Mouse (Mus musculus): ENCODE results near the gene Ptpn22.
"Not testable (repeated sequence)": the region's sequence is repeated elsewhere in the genome, so short reads cannot be mapped to it uniquely, and the experiment has no call there.

Gene Ptpn22

GRCm38 (mm10) chr3:103858881-103859801, at the start of gene Ptpn22:
Gene Ptpn22, plus strand, starts transcription at chr3:103859795.
- no peak for DNase-seq (ENCODE audit: low read depth, low spot score)

DNA sequence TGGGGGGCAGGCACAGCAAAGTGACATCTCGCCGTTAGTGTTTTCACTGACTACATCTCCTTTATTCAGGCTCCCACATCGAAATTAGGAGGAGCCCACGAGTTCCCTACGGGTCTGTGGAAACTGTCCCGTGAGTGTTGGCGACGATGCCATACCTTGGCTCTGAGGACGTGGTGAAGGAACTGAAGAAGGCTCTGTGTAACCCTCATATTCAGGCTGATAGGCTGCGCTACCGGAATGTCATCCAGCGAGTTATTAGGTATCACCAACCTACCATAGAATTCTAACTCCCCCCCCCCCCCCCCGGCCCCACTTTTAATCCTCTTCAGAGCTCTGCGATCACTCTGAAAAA, 49.8 kb upstream of the Ptpn22 start:
- DNase-seq (ENCODE audit: low read depth, low spot score), result no peak

DNA sequence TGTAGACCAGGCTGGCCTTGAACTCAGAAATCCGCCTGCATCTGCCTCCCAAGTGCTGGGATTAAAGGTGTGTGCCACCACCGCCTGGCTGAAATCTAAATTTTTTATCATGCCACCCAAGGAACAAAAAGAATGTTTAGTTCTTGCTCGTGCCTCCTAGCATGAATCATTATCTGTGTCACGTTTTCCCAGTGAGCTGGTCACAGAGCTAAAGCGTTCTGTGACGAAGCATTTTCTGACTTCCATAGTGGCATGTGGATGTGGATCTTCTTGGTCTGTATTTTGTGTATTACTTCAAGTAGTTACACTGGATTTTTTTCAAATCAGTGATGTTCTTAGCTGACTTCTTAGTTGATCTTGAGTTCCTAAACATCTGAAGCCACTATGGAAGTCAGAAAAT, 48.6 kb upstream of the Ptpn22 start:
- DNase-seq (ENCODE audit: low read depth, low spot score), result no peak

DNA sequence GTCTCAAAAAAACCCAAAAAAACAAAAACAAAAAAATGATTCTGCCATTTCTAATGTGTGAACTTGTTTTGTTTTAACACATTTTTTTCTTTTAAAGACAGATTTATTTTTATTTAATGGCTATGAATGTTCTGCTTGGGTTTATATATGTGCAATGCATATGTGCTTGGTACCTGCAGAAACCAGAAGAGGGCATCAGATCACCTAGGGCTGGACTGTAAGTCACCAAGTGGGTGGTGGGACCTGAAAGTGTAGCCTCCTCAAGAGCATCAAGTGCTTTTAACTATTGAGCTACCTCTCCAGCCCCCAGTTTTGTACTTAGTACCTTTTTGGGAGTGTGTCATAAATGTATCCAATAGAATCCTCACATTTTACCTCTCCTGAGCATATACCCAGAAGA, 32.0 kb upstream of the Ptpn22 start:
- DNase-seq (ENCODE audit: low read depth, low spot score), result no peak

DNA sequence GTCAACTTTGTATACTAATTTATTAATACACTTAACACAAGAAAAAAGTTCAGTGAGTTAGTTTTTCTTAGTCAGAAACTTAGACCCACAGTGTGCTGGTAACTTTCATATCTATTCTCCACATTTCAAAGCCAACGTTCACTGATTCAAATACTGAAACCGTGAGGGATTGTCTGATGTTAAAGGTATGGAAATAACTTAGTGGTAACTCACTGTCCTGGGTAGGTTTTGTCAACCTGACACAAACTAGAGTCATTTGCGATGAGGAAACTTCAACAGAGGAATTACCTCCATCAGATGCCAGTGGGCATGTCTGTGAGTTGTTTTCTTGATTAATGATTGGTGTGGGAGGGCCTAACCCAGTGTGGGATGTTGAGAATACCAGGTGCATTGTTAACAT, 30.6 kb upstream of the Ptpn22 start:
- no peak for DNase-seq (ENCODE audit: low read depth, low spot score)

GRCm38 (mm10) chr3:103830681-103831080, 28.9 kb upstream of the Ptpn22 start:
- DNase-seq (ENCODE audit: low read depth, low spot score), result not testable (repeated sequence)

GRCm38 (mm10) chr3:103831146-103831545, 28.4 kb upstream of the Ptpn22 start:
- no peak for DNase-seq (ENCODE audit: low read depth, low spot score)

GRCm38 (mm10) chr3:103832426-103832825, 27.2 kb upstream of the Ptpn22 start, which contains the start of gene Bcl2l15:
Gene Bcl2l15, plus strand, starts transcription at chr3:103832601.
- no peak for DNase-seq (ENCODE audit: low read depth, low spot score)

DNA sequence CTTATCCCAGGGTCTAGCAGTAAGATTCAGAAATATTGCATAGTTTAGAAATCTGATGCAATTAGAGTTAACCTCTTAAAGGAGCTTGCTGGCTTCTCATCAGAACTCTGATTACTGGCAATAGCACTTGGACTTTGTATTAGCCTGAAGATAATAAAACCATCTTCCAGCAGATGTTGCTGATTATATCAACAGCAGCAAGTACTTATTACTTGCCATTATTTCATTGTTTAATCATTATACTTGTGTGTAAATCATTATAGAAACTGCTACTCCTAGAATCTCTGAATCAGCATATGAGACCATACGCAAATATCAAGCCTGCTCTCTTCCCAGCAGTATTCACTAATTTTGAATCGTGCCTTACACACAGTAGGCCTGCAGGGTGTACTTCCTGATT, 25.6 kb upstream of the Ptpn22 start:
- DNase-seq (ENCODE audit: low read depth, low spot score), result no peak

GRCm38 (mm10) chr3:103835272-103835950, 24.2 kb upstream of the Ptpn22 start:
- DNase-seq (ENCODE audit: low read depth, low spot score), result no peak

DNA sequence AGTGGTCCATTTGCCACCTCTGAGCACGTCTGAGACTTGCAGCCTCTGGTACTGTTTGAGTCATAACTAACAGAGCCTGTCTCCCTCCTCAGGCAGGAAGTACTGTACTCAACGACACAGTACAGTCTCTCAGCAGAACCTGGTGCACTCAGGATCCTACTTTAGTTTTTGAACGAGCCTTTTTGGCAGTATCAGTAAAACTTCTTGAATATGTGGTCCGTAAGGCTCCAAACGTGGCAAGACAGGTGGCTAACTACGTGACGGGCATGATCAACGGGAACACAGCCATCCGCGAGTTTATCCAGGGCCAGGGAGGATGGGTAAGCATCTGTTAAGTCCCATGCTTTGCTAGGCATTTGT, 23.7 kb upstream of the Ptpn22 start:
- no peak for DNase-seq (ENCODE audit: low read depth, low spot score)

- DNase-seq (ENCODE audit: low read depth, low spot score), result no peak
Observed at GRCm38 (mm10) chr3:103836453-103836852, 23.1 kb upstream of the Ptpn22 start.

GRCm38 (mm10) chr3:103839711-103840110, 19.9 kb upstream of the Ptpn22 start:
- DNase-seq (ENCODE audit: low read depth, low spot score), result no peak

DNA sequence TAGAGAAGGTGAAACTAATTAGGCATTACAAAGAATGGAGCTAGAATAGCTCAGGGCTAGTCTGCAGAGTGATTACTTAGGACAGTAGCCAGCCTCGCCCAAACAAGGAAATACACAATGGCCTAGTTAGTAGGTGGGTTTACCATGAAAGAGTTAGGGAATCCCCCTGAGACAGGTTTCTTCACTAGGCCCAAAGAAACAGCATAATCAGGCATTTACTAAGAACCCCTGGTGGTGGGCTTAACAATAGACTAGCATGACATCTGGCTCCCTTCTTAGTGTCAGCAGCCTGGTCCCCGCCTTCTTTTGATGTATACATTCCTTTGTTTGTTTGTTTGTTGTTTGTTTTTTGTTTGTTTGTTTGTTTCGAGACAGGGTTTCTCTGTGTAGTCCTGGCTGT, 19.4 kb upstream of the Ptpn22 start:
- DNase-seq (ENCODE audit: low read depth, low spot score), result not testable (repeated sequence)

- not testable (repeated sequence) for DNase-seq (ENCODE audit: low read depth, low spot score)
Observed at GRCm38 (mm10) chr3:103840946-103841345, 18.6 kb upstream of the Ptpn22 start.

DNA sequence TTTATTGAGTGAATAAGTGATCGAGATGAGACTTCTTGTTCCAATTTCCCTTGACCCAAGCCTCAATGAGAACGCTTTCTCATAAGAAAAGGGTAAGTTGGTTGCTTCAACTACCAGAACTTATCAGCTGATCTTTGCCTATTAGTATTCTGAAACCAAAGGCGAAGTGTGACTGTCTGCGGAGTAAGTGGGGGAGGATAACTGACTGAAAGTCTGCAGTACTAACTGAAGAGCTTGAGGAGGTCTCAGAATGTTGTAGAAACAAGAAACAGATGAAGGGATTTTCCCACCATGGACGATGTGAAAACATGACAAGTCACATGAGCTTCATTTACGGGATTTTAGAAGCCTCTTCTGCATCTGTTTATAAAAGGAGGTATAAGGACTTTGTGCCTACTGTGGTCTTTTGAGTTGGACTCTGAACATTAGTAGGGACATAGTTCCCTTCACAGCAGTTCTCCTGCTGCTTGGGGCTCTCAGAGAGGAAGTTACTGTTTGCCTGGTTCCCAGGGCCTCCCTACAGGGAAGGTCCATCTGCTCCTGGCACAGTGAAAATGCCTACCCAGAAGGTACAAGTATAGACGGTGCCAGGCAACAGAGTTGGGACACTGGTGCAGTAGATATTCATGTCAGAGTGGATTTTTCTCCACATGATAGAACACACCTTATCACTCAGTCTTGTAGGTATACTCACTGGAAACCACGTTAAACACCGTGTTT, 8.8 kb upstream of the Ptpn22 start:
- DNase-seq (ENCODE audit: low read depth, low spot score), result no peak

- no peak for DNase-seq (ENCODE audit: low read depth, low spot score)
Observed at GRCm38 (mm10) chr3:103851481-103851880, 8.1 kb upstream of the Ptpn22 start.

DNA sequence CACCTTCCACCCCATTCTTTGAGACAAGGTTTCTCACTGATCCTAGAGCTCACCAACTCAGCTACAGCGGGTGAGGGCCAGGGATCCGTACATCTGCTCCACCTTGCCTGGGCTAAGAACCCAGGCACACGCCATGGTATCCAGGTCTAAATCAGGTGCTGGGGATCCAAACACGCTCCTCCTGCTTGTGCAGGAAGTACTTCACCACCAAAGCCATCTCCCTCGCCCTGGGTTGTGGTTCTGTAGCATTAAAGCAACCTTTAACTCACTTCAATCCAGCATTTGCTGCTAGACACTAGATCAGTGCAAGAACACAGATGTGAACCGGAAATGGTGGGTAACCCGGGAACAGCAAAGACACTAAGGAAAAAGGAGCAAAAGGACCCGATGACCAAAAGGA, 7.7 kb upstream of the Ptpn22 start:
- no peak for DNase-seq (ENCODE audit: low read depth, low spot score)

DNA sequence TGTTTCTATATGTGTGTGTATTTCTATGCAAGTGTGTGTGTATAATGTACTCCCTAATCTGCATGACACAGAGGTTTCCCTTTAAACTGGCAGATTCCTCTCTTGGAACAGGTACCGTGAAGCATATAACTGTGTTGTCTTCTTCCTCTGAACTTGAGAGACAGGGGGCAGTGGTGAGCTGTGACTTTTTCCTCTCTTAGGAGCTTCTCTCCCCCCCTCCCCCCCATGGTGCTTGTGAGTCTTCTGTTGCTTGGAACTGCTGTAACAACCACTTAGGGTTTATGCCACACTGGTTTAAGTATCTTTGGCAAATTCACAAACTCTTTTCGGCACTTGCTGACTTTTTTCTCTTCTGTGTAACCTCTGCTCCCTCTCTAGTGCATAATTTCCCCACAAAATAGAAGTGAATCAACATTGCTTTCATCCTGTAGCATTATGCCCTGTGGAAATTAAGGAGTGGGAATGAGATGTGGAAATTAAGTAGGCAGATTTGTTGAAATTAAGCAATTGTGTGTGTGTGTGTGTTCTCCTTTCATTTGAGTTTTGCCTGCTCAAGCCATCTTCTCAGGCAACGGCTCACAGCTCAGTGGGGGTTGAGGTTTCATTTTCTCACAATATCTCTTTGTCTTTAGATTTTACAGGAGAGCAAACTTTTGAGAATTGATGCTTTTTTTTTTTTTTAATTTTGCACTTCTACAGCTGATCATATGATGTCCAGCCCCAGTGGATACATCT, 6.9 kb upstream of the Ptpn22 start:
- no peak for DNase-seq (ENCODE audit: low read depth, low spot score)

DNA sequence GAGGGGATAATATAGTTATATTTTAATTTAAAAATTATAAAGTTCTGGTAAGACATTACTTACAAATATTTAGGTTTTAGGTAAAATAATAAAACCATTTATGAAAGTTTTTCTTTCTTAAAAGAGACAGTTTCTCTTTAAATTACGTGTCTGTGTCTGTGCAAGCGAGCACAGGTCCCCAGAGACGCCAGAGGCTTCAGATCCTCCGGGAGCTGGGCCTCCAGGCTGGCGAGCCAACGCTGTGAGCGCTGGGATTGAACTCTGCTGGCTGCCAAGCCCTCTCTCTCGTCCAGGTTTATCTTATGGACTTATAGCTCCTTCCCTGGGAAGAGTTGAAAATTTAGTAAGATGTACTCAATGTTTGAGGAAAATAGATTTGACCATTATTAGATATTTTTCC, 5.8 kb upstream of the Ptpn22 start:
- DNase-seq (ENCODE audit: low read depth, low spot score), result no peak

GRCm38 (mm10) chr3:103857036-103857805, 2.4 kb upstream of the Ptpn22 start:
- DNase-seq (ENCODE audit: low read depth, low spot score), result no peak

Data from brain, embryonic 18.5 days (tissue).